Mouse (Mus musculus) lung, adult 2 months (tissue): ENCODE results near the gene Apbb2.

Source experiments
- CTCF ChIP-seq: fragments of 200-500 bp; IDR thresholded peaks from 2 replicates; pipeline ENCODE4 v1.5.1; 2011; ENCODE audit warnings: mild to moderate bottlenecking, low read length, control low read depth; ENCODE audit not compliant: insufficient read depth
- POLR2A ChIP-seq: fragments of 200-500 bp; IDR thresholded peaks from 2 replicates; pipeline ENCODE4 v1.6.1; 2011; ENCODE audit warnings: low read depth, mild to moderate bottlenecking, control low read depth, low read length, borderline replicate concordance; ENCODE audit errors: extremely low read depth

GRCm38 (mm10) chr5:66298856-66299255 is 319.7 kb downstream of the Apbb2 start:
- TF ChIP-seq CTCF (no peak), POLR2A (no peak)
